Mouse (Mus musculus) G1E (cell line): ENCODE data around the gene Dnah7b.
"Not testable (repeated sequence)": the region's sequence is repeated elsewhere in the genome, so short reads cannot be mapped to it uniquely, and the experiment has no call there.

Source experiments
- CTCF ChIP-seq: IDR thresholded peaks from 2 replicates; pipeline ENCODE4 v1.5.1; 2012; ENCODE audit warnings: low read depth, low read length, inconsistent platforms, mixed read lengths
- GATA1 ChIP-seq: IDR thresholded peaks from 2 replicates; pipeline ENCODE4 v1.6.1; 2012; ENCODE audit warnings: borderline replicate concordance, low read length, inconsistent platforms, mixed read lengths
- TAL1 ChIP-seq: conservative IDR thresholded peaks from 2 replicates; pipeline ENCODE4 v1.6.1; 2012; ENCODE audit warnings: low read depth, low read length, inconsistent platforms, mixed read lengths

- TF ChIP-seq GATA1, TAL1: not testable (repeated sequence)
- TF ChIP-seq CTCF, result peak; percentile 29; the same call in 1 of the 2 replicates
Observed at GRCm38 (mm10) chr1:46416946-46417345, 350.8 kb downstream of the Dnah7b start.
